Mouse (Mus musculus) G1E (cell line): ENCODE results near the gene Fgfr2. TPM values are rescaled to one million over a fixed set of nuclear protein-coding genes. Genes with fewer than 3 reads are reported as not detected.

Experiments
- ATAC-seq: 2 replicates; pipeline ENCODE4 v1.8.0; 2016; ENCODE audit warnings: mild to moderate bottlenecking; ENCODE audit not compliant: insufficient number of reproducible peaks, poor library complexity, low FRiP score, severe bottlenecking; ENCODE audit errors: extremely low read depth
- DNase-seq: peaks from one replicate; pipeline ENCODE4 v3.0.0; 2012; ENCODE audit warnings: low spot score
- H3K27me3 ChIP-seq: 2 replicates; pipeline ENCODE4 v1.6.1; 2012; ENCODE audit warnings: mild to moderate bottlenecking, low read length, inconsistent platforms; ENCODE audit not compliant: insufficient read depth
- H3K36me3 ChIP-seq: replicated peaks from 2 replicates; pipeline ENCODE3; 2012; ENCODE audit warnings: mild to moderate bottlenecking, inconsistent platforms
- H3K4me1 ChIP-seq: 2 replicates; pipeline ENCODE4 v1.6.1; 2012; ENCODE audit warnings: low read depth, low read length, inconsistent platforms, mixed read lengths; ENCODE audit not compliant: insufficient read depth
- H3K4me3 ChIP-seq: 2 replicates; pipeline ENCODE4 v1.5.1; 2012; ENCODE audit warnings: low read depth, mild to moderate bottlenecking, inconsistent platforms, low read length, moderate library complexity, mixed read lengths
- H3K9me3 ChIP-seq: replicated peaks from 2 replicates; pipeline ENCODE4 v1.6.1; 2012; ENCODE audit warnings: inconsistent platforms
- CTCF ChIP-seq: IDR thresholded peaks from 2 replicates; pipeline ENCODE4 v1.5.1; 2012; ENCODE audit warnings: low read depth, low read length, inconsistent platforms, mixed read lengths
- GATA1 ChIP-seq: IDR thresholded peaks from 2 replicates; pipeline ENCODE4 v1.6.1; 2012; ENCODE audit warnings: borderline replicate concordance, low read length, inconsistent platforms, mixed read lengths
- GATA2 ChIP-seq: IDR thresholded peaks from 2 replicates; pipeline ENCODE4 v1.6.1; 2012; ENCODE audit warnings: low read depth, low read length, inconsistent platforms, borderline replicate concordance
- POLR2AphosphoS5 ChIP-seq: IDR thresholded peaks from 2 replicates; pipeline ENCODE4 v1.6.1; 2012; ENCODE audit warnings: low read depth, low read length, inconsistent platforms; ENCODE audit not compliant: insufficient replicate concordance
- TAL1 ChIP-seq: conservative IDR thresholded peaks from 2 replicates; pipeline ENCODE4 v1.6.1; 2012; ENCODE audit warnings: low read depth, low read length, inconsistent platforms, mixed read lengths
- polyA plus RNA-seq: library from polyadenylated mRNA; stranded (reverse); fragments of >175 nt; gene quantifications from 2 replicates; pipeline ENCODE4 v1.2.3, GENCODE M21; 2012
- total RNA-seq, 2 experiments: library from RNA; stranded (forward) in 1 of 2; stranded (reverse) in 1 of 2; fragments of 200-1000 nt in 1 of 2; fragments of >200 nt in 1 of 2; fragmentation: Nextera tagmentation in 1 of 2; gene quantifications; 2 replicates each; pipeline ENCODE4 v1.2.3; 2014 to 2017

The Fgfr2 gene
- total and polyA plus RNA-seq, 3 experiments = 0.22 TPM; not detected in 2

DNA sequence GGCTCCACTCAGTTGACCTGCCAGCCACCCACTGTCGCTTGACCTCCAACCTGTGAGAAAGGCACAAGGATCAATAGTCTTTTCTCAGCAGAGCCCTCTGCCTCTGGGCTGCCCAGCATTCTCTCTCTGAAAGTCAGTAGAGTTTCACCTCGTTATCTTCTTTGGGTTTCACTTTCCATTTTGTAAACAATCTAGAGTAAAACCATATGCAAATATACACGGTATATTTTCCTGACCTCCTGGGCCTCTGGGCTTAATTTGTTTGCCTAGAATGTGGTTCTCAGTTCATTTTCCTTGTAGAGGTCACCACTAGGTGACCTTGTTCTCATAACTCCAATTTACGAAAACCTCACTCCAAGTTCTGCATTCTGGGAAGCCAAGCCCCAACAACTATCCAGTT lies 2322.5 kb downstream of the Fgfr2 start:
- Histone ChIP-seq H3K27me3 (no peaks in the 10 kb centered on the region), H3K9me3 (peaks cover 80% of the 10 kb centered on the region), H3K4me1 (no peaks in the 10 kb centered on the region), H3K36me3 (no peaks in the 10 kb centered on the region), H3K4me3 (no peak overlapping the region)
- TF ChIP-seq POLR2AphosphoS5 = no peak
- TF ChIP-seq CTCF = no peak
- TF ChIP-seq GATA1 = no peak
- TF ChIP-seq GATA2 = no peak
- TF ChIP-seq TAL1 = no peak
- ATAC-seq (no peak), DNase-seq (no peak)

DNA sequence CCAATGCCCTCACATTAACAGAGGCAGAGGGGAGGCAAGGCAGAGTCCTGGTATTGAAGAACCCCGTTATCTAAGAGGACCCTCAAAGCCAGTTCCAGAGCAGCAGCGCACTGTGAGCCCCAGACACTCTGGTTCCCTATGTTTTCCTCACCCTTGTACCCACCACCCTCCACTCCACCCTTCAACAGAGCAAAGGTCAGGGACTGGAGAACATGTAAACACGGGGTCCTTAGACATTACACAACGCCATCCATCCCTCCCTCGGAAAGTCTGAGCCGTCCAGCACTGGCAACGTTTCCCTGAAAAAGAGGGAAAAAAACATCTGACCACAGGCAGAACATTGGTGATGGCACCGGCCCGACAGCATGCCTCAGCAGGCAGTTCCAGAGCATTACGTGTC lies 2323.7 kb downstream of the Fgfr2 start:
- Histone ChIP-seq H3K27me3 (no peaks in the 10 kb centered on the region), H3K4me3 (no peak overlapping the region), H3K9me3 (peaks cover 80% of the 10 kb centered on the region), H3K36me3 (no peaks in the 10 kb centered on the region), H3K4me1 (no peaks in the 10 kb centered on the region)
- ATAC-seq = no peak
- DNase-seq = no peak
- TF ChIP-seq GATA2 = no peak
- TF ChIP-seq TAL1 = no peak
- TF ChIP-seq POLR2AphosphoS5 = no peak
- TF ChIP-seq GATA1 = no peak
- TF ChIP-seq CTCF = no peak

DNA sequence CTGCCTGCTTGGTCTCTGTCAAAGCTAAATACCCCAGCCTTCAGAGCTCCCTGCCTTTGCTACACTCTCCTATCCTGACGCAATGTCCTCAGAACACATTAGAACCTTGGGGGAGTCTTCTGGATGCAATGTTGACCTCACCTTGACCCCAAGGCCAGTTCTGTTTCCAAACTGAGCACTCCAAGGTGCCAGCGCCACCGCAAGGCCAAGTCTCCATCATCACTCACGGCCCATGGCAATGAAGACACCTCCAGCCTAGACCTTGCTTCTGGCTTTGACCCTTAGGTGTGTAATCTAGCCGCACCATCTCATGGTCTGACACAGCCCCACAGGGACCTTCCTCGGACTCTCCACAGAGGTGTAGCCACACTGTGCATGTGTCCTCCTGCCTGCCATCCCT lies 2325.6 kb downstream of the Fgfr2 start:
- Histone ChIP-seq H3K27me3 (no peaks in the 10 kb centered on the region), H3K4me1 (no peaks in the 10 kb centered on the region), H3K36me3 (no peaks in the 10 kb centered on the region), H3K9me3 (peaks cover 83% of the 10 kb centered on the region), H3K4me3 (no peak overlapping the region)
- TF ChIP-seq GATA2 = no peak
- TF ChIP-seq POLR2AphosphoS5 = no peak
- no peak for TF ChIP-seq CTCF
- ATAC-seq = no peak
- DNase-seq = no peak

DNA sequence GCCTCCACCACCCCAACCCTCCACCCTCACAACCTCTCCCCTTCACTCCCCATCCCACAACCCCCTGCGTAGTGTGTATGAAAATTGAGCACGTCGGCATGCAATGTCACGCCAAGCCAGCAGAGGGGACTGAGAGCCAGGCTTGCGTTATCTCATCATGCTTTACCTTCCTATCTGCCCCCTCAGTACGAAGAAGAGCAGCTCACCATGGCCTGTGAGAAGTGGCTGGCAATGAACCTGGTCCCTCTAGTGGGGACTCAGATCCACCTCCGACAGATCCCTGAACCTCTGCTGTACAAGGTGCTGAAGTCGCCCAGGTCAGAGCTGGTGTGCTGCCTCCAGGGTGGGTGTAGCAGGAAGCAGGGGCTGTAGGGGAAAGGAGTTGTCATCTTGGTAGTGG lies 2326.4 kb downstream of the Fgfr2 start:
- ATAC-seq (no peak), DNase-seq (no peak)
- H3K36me3 ChIP-seq = no peaks in the 10 kb centered on the region
- H3K9me3 ChIP-seq = peaks cover 85% of the 10 kb centered on the region
- H3K4me3 ChIP-seq = no peak overlapping the region
- no peak for TF ChIP-seq GATA1
- no peak for TF ChIP-seq GATA2
- TF ChIP-seq CTCF = no peak
- TF ChIP-seq POLR2AphosphoS5 = no peak
- no peak for TF ChIP-seq TAL1
- H3K27me3 ChIP-seq = no peaks in the 10 kb centered on the region
- H3K4me1 ChIP-seq = no peaks in the 10 kb centered on the region

DNA sequence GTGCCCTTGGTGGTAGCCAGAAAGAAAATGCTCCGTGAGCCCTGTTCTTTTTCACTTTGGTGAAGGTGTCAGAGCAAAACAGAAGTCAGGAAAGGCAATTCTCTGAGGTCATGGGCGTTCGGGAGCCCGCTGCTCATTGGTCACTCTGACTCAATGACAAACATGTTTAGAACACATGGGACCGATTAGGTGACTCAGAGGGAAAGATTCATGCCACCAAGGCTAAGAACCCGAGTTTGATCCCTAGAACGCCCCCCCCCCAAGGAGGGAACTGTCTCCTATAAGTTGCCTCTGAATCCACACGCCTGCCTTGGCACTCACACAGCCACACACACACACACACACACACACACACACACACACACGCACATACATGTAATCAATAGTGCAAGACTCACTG lies 2329.5 kb downstream of the Fgfr2 start:
- Histone ChIP-seq H3K27me3 (no peaks in the 10 kb centered on the region), H3K9me3 (peaks cover 87% of the 10 kb centered on the region), H3K4me3 (no peak overlapping the region), H3K4me1 (no peaks in the 10 kb centered on the region), H3K36me3 (no peaks in the 10 kb centered on the region)
- ATAC-seq (no peak), DNase-seq (no peak)
- TF ChIP-seq POLR2AphosphoS5 (no peak), GATA2 (no peak), CTCF (no peak), TAL1 (no peak), GATA1 (no peak)

DNA sequence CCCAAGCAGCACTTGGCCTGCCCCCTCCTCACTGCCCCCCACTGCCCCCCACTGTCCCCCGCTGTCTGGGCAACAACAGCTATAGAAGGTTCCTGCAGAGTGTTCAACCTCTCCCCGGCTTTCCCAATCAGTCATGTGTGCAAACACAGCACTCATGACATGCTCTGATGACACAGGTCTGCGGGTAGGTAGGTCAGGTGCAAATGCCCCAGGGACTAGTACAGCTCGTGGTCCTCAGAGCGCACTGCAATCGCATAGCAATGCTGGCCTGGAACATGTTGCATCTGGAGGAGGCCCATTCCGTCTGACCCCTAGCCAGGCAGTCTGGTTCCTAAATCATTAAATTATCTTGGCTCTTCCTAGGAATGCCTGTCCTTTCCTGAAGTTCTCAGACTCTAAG lies 2333.7 kb downstream of the Fgfr2 start:
- H3K4me3 ChIP-seq = no peak overlapping the region
- ATAC-seq (no peak), DNase-seq (no peak)
- no peak for TF ChIP-seq GATA2
- H3K36me3 ChIP-seq = no peaks in the 10 kb centered on the region
- H3K9me3 ChIP-seq = peaks cover 88% of the 10 kb centered on the region
- H3K27me3 ChIP-seq = no peaks in the 10 kb centered on the region
- H3K4me1 ChIP-seq = no peaks in the 10 kb centered on the region

DNA sequence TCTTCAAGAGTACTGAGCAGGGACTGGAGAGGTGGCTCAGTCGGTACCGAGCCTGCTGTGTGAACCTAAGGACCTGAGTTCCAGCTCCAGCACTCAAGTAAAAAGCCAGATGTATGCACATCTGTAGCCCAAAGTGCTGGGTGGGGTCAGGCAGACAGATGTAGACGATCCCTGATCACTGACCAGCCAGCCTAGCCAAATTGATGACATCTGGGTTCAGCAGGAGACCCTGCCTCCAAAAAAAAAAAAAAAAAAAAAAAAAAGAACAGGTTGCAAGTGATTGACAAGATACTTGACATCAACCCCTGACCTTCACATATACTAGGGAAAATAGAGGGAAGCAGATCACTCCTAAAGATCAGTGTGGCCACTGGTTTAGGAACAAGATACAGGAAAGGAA lies 2334.2 kb downstream of the Fgfr2 start:
- TF ChIP-seq GATA2 = no peak
- TF ChIP-seq TAL1 = no peak
- ATAC-seq (no peak), DNase-seq (no peak)
- Histone ChIP-seq H3K9me3 (peaks cover 87% of the 10 kb centered on the region), H3K4me1 (no peaks in the 10 kb centered on the region), H3K36me3 (no peaks in the 10 kb centered on the region), H3K4me3 (no peak overlapping the region), H3K27me3 (no peaks in the 10 kb centered on the region)
